Mouse (Mus musculus): ENCODE data around the gene Ezr. TPM values are rescaled to one million over a fixed set of nuclear protein-coding genes. Genes with fewer than 3 reads are reported as not detected.

The Ezr gene
- polyA plus RNA-seq, 1 experiment from 2014 or later, result 281 TPM

DNA sequence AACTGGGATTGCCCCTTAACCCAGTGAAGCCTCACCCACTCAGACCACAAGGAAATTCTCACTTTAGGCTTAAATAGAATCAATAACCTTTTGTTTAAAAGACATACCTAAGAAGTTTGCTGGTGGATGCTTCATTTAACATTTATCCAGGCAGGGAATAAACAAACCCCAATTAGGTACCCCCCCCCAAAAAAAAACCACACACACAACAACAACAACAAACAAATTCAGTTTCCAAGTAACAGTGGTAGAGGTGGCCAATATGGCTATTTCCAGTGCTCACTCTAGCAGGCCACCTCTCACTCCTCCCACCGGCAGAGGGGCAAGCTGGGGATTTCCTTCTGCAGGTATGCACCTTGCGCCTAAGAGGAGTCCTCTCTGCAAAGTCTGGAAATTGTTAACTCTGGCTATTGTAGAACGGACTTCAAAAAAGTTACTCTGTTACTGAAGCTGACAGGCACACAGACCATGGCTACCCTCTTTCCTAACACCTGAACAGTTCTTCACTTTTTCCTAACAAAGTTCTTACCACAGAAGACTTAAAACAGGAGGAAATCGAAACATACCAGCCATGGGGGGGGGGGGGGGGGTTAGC, 2.0 kb downstream of the Ezr start:
- H3K4me2 ChIP-seq (ENCODE audit: low read depth, low read length), result peak overlapping the region; percentile 83
- H3K27me3 ChIP-seq (replicated peaks; ENCODE audit: control insufficient read depth, insufficient read depth, low read length), result no peaks in the 10 kb centered on the region
- H3K9ac ChIP-seq (ENCODE audit: low read depth, low read length), result peak overlapping the region; percentile 63
- H3K36me3 ChIP-seq (ENCODE audit: control insufficient read depth, insufficient read depth, low read length), result no peaks in the 10 kb centered on the region
- 48% methylated on average over 4 of the region's 4 CpGs for WGBS
- H3K4me1 ChIP-seq (ENCODE audit: control insufficient read depth, insufficient read depth, low read length), result peaks cover 14% of the 10 kb centered on the region
- peak overlapping the region; percentile 48 for H3K4me3 ChIP-seq (ENCODE audit: low read length)
- no peak for ATAC-seq
- no peaks in the 10 kb centered on the region for H3K9me3 ChIP-seq (ENCODE audit: control insufficient read depth, low read length)
- peak overlapping the region; percentile 73 for H3K27ac ChIP-seq (ENCODE audit: low read length)

DNA sequence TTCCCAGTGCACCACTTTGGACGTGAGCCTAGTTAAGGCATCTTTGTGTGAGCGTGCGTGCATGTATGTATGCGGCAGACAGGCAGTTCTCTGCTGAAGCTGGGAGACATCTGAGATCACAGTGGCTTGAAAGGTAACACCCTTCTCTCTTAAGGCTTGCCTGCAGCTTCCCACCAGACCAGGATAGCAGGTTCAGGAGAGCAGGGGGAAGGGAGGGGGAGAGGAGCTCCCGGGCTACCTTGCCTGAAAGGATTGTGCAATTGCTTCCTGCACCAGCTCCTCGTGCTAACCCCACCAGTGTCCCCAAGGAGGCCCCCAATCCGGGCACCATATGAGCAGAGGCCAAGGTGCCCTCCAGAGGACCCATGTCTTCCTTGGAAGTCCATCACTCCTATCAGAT, 3.0 kb downstream of the Ezr start:
- H3K9ac ChIP-seq (ENCODE audit: low read depth, low read length), result peak overlapping the region; percentile 63
- peaks cover 14% of the 10 kb centered on the region for H3K4me1 ChIP-seq (ENCODE audit: control insufficient read depth, insufficient read depth, low read length)
- 16% methylated on average over 7 of the region's 7 CpGs for WGBS
- peak overlapping the region; percentile 73 for H3K27ac ChIP-seq (ENCODE audit: low read length)
- ATAC-seq, result peak; percentile 24
- H3K36me3 ChIP-seq (ENCODE audit: control insufficient read depth, insufficient read depth, low read length), result no peaks in the 10 kb centered on the region
- peak overlapping the region; percentile 48 for H3K4me3 ChIP-seq (ENCODE audit: low read length)
- peak overlapping the region; percentile 83 for H3K4me2 ChIP-seq (ENCODE audit: low read depth, low read length)
- no peaks in the 10 kb centered on the region for H3K27me3 ChIP-seq (replicated peaks; ENCODE audit: control insufficient read depth, insufficient read depth, low read length)
- H3K9me3 ChIP-seq (ENCODE audit: control insufficient read depth, low read length), result no peaks in the 10 kb centered on the region

DNA sequence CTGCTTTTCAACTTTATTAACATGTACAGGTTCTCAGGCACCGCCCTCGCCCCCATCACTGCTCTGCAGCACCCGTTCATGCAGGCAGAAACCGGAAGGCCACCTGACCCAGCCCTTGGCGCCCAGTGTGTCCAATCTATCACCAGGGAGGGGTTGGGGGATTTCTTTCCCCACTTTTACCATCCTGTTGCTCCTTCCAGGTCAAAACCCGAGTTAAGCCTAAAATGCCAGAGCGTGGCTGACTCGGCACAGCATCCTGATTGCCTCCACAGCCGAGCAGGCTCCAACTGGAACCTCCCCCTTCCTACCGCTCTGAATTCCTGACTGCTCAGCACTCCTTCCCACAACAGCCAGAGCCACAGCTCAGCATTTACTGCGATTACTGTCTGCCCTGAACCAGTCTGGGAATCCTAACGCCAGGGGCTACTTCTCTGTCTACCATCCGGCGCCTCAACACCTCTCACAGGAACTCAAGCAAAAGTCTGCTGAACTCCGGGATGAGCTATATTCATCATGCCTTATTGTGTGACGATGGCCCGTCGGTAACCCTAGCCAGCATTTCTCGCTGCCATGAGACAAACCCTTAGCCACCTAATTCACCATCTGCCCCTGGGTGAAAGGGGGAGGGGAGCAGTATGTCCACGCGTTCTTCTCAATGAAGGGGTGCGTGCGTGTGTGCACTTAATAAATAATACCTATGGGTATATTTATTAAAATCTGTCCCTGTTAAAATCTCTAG, 3.6 kb downstream of the Ezr start:
- Histone ChIP-seq H3K9me3 (ENCODE audit: control insufficient read depth, low read length) (no peaks in the 10 kb centered on the region), H3K4me3 (ENCODE audit: low read length) (peak overlapping the region; percentile 48), H3K27me3 (replicated peaks; ENCODE audit: control insufficient read depth, insufficient read depth, low read length) (no peaks in the 10 kb centered on the region), H3K4me1 (ENCODE audit: control insufficient read depth, insufficient read depth, low read length) (peaks cover 17% of the 10 kb centered on the region), H3K9ac (ENCODE audit: low read depth, low read length) (peak overlapping the region; percentile 63), H3K36me3 (ENCODE audit: control insufficient read depth, insufficient read depth, low read length) (no peaks in the 10 kb centered on the region), H3K27ac (ENCODE audit: low read length) (peak overlapping the region; percentile 73), H3K4me2 (ENCODE audit: low read depth, low read length) (peak overlapping the region; percentile 83)
- WGBS, result 4% methylated on average over 23 of the region's 23 CpGs
- no peak for ATAC-seq

DNA sequence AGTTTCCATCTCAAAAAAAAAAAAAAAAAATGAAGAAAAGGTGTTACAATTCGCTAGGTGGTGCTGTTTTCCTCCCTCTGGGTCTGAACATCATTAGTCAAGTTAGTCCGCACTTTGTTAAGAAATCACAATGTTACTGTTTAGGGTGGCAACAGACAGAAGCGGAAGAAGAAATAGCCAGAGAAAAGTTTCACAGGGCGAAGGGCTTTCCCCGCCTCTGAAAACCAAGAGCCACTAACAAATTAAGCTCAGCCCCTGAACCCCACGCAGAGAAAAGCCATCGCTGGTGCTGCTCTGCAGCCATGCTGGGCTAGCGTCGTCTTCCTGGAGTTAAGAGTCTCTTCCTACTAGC, 4.3 kb downstream of the Ezr start:
- Histone ChIP-seq H3K9ac (ENCODE audit: low read depth, low read length) (peak overlapping the region; percentile 63; the same call in 1 of the 2 replicates), H3K27me3 (replicated peaks; ENCODE audit: control insufficient read depth, insufficient read depth, low read length) (no peaks in the 10 kb centered on the region), H3K4me3 (ENCODE audit: low read length) (peak overlapping the region; percentile 48), H3K36me3 (ENCODE audit: control insufficient read depth, insufficient read depth, low read length) (no peaks in the 10 kb centered on the region), H3K9me3 (ENCODE audit: control insufficient read depth, low read length) (no peaks in the 10 kb centered on the region), H3K4me2 (ENCODE audit: low read depth, low read length) (peak overlapping the region; percentile 83), H3K4me1 (ENCODE audit: control insufficient read depth, insufficient read depth, low read length) (peaks cover 23% of the 10 kb centered on the region), H3K27ac (ENCODE audit: low read length) (peak overlapping the region; percentile 73)
- 1% methylated on average over 9 of the region's 9 CpGs for WGBS
- no peak for ATAC-seq

DNA sequence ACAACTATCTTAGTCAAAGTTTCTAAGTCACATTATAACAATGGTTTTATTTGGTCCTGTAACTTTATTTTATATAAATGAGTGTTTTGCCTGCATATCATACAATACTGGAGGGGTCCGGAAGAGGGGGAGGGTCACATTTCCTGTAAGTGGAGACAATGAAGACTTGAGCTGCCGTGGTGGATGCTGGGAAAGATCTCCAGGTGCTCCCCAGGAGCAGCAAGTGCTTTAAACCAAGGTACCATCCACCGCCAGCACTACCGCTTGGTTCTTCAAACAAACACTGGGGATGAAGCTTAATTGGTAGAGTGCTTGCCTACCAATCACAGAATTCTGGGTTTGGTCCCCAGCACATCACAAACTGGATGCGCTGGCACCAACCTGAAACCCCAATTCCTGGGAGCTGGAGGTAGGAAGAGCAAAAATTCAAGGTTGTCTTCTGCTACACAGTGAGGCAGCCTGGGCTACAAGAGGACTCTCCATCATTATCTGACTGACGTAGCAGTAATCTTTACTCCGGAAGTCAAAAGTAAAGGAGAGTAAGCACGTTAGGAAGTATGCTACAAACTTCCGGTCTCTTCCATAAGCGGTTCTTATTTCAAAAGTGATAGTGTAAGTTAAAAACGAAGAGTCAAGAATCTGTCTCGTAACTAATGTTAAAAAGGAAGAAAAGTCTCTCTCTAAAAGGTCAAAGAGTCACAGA, 4.8 kb downstream of the Ezr start:
- Histone ChIP-seq H3K4me2 (ENCODE audit: low read depth, low read length) (peak overlapping the region; percentile 83), H3K9ac (ENCODE audit: low read depth, low read length) (no peak overlapping the region), H3K4me1 (ENCODE audit: control insufficient read depth, insufficient read depth, low read length) (peaks cover 23% of the 10 kb centered on the region), H3K36me3 (ENCODE audit: control insufficient read depth, insufficient read depth, low read length) (no peaks in the 10 kb centered on the region), H3K9me3 (ENCODE audit: control insufficient read depth, low read length) (no peaks in the 10 kb centered on the region), H3K27ac (ENCODE audit: low read length) (peak overlapping the region; percentile 52; the same call in 1 of the 2 replicates), H3K27me3 (replicated peaks; ENCODE audit: control insufficient read depth, insufficient read depth, low read length) (no peaks in the 10 kb centered on the region), H3K4me3 (ENCODE audit: low read length) (no peak overlapping the region; the same call in 1 of the 2 replicates)
- ATAC-seq, result no peak
- 50% methylated on average over 12 of the region's 12 CpGs for WGBS

DNA sequence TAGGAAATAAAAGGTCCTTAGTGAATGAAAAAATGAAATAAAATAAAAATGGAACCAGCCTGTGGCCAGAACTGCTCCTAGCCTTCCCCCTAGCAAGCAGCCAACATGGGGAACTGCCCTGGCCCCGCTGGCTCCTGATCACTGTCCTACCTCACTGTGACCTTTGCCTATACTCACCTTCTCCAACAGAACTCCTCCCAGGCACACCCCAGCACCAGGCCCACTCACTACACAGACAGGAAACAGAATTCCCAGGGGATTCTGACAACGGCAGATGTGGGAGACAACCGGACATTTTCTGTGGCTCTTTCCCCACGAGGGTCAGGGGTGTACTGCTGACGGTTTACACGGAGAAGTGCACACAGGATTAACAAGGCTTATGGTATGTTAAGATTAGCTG, 5.5 kb downstream of the Ezr start:
- no peaks in the 10 kb centered on the region for H3K27me3 ChIP-seq (replicated peaks; ENCODE audit: control insufficient read depth, insufficient read depth, low read length)
- no peak overlapping the region; the same call in 1 of the 2 replicates for H3K4me3 ChIP-seq (ENCODE audit: low read length)
- H3K4me2 ChIP-seq (ENCODE audit: low read depth, low read length), result peak overlapping the region; percentile 83
- peaks cover 27% of the 10 kb centered on the region for H3K4me1 ChIP-seq (ENCODE audit: control insufficient read depth, insufficient read depth, low read length)
- no peaks in the 10 kb centered on the region for H3K36me3 ChIP-seq (ENCODE audit: control insufficient read depth, insufficient read depth, low read length)
- no peak for ATAC-seq
- H3K27ac ChIP-seq (ENCODE audit: low read length), result peak overlapping the region; percentile 66
- no peaks in the 10 kb centered on the region for H3K9me3 ChIP-seq (ENCODE audit: control insufficient read depth, low read length)
- 43% methylated on average over 6 of the region's 6 CpGs for WGBS
- peak overlapping the region; percentile 39; the same call in 1 of the 2 replicates for H3K9ac ChIP-seq (ENCODE audit: low read depth, low read length)

DNA sequence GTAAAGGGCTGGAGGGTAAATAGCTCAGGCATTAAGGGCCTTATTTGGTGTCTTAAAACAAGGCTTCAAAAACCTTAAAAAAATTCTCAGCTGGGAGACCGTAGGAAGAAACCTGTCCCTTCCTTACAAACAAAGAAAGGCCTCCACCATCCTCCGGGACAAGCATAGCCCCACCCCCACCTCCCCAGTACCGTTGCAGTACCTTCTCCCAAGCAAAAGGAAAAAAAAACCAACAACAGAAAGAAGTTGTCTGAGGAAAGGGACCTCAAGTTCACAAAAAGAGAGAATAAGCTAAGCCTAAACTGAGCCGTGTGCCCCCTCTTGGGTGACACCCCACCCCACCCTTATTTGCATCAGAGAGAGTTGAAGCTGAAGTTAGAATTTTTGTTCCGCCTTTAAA, 6.0 kb downstream of the Ezr start:
- peaks cover 32% of the 10 kb centered on the region for H3K4me1 ChIP-seq (ENCODE audit: control insufficient read depth, insufficient read depth, low read length)
- H3K4me2 ChIP-seq (ENCODE audit: low read depth, low read length), result peak overlapping the region; percentile 83; the same call in 1 of the 2 replicates
- 0 out of 2 replicates have a peak overlapping the region, but pooled peaks have one; percentile 39 for H3K9ac ChIP-seq (ENCODE audit: low read depth, low read length)
- H3K4me3 ChIP-seq (ENCODE audit: low read length), result no peak overlapping the region
- ATAC-seq, result no peak
- H3K9me3 ChIP-seq (ENCODE audit: control insufficient read depth, low read length), result no peaks in the 10 kb centered on the region
- H3K36me3 ChIP-seq (ENCODE audit: control insufficient read depth, insufficient read depth, low read length), result no peaks in the 10 kb centered on the region
- H3K27ac ChIP-seq (ENCODE audit: low read length), result peak overlapping the region; percentile 6; the same call in 1 of the 2 replicates
- 39% methylated on average over 5 of the region's 5 CpGs for WGBS
- H3K27me3 ChIP-seq (replicated peaks; ENCODE audit: control insufficient read depth, insufficient read depth, low read length), result no peaks in the 10 kb centered on the region

DNA sequence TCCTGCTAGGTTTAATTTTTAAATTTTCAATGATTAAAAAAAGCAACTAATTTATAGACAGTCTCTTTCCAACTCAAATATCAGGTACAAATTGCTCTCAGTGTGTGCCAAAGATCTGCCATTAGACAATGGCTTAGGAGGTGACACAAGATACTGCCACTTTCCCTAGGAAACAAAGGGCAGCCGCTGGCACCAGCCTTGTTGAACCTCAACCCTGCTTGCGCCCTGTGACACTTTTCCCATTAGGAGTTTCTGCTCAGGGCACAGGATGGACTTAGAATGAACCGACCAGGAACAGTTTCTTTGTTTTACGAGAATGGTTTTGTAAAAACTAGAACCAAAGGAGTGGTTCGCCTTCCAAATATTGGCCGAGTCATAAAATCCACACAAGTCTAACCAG, 6.5 kb downstream of the Ezr start:
- 51% methylated on average over 6 of the region's 6 CpGs for WGBS
- ATAC-seq, result no peak
- no peak overlapping the region for H3K27ac ChIP-seq (ENCODE audit: low read length)
- peaks cover 37% of the 10 kb centered on the region for H3K4me1 ChIP-seq (ENCODE audit: control insufficient read depth, insufficient read depth, low read length)
- H3K36me3 ChIP-seq (ENCODE audit: control insufficient read depth, insufficient read depth, low read length), result no peaks in the 10 kb centered on the region
- no peak overlapping the region for H3K4me2 ChIP-seq (ENCODE audit: low read depth, low read length)
- H3K9me3 ChIP-seq (ENCODE audit: control insufficient read depth, low read length), result no peaks in the 10 kb centered on the region
- no peak overlapping the region for H3K9ac ChIP-seq (ENCODE audit: low read depth, low read length)
- H3K4me3 ChIP-seq (ENCODE audit: low read length), result no peak overlapping the region
- H3K27me3 ChIP-seq (replicated peaks; ENCODE audit: control insufficient read depth, insufficient read depth, low read length), result no peaks in the 10 kb centered on the region

DNA sequence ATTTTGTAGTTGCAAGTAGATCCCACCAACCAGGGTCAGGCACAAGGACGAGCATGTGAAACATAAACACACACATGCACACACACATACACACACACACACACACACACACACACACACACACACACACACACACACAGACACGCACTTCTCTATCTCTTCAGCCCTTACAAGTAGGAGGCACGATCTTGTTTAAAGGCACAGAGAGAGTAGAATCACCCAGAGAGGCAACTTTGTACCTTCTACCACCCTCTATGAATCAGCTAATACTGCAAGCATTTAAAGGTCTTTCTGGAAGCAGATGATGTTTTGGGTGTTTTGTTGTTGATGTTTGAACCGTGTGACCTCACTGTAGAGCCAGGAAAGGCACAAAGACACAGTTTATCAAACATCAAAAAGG, 6.9 kb downstream of the Ezr start:
- Histone ChIP-seq H3K9ac (ENCODE audit: low read depth, low read length) (no peak overlapping the region), H3K27ac (ENCODE audit: low read length) (no peak overlapping the region), H3K9me3 (ENCODE audit: control insufficient read depth, low read length) (no peaks in the 10 kb centered on the region), H3K4me1 (ENCODE audit: control insufficient read depth, insufficient read depth, low read length) (peaks cover 37% of the 10 kb centered on the region), H3K36me3 (ENCODE audit: control insufficient read depth, insufficient read depth, low read length) (no peaks in the 10 kb centered on the region), H3K4me3 (ENCODE audit: low read length) (no peak overlapping the region), H3K27me3 (replicated peaks; ENCODE audit: control insufficient read depth, insufficient read depth, low read length) (no peaks in the 10 kb centered on the region), H3K4me2 (ENCODE audit: low read depth, low read length) (no peak overlapping the region)
- no peak for ATAC-seq
- 64% methylated on average over 4 of the region's 4 CpGs for WGBS

Data from intestine, embryonic 16.5 days (tissue).